ENCODE assay signal across 8 mouse cellular contexts in genomic region chr9:35569571-35570534, GRCm38 (mm10). TPM values are rescaled to one million over a fixed set of nuclear protein-coding genes. Genes with fewer than 3 reads are reported as not detected.
DNase-seq lines count a peak whose midpoint lies in the region; ATAC-seq lines count a peak whose summit lies in the region.

Pate2 (plus strand) TSS chr9:35570284.
Hyls1 (minus strand) TSS chr9:35570398.

- ATAC-seq in inflammation-experienced regulatory T-cells, adult 6 months, result peak; percentile 98
- peak; percentile 97 for ATAC-seq in megakaryocyte-erythroid progenitor cell, adult 5-6 weeks (replicated peaks; ENCODE audit: low FRiP score, low TSS enrichment, poor library complexity, severe bottlenecking)

- DNase-seq in adrenal gland, adult (ENCODE audit: inconsistent age in 2 of 2, low spot score in 1 of 2), result peak; percentile 95 to 98
- DNase-seq in embryo, embryonic 10.5 days (ENCODE audit: low spot score), result peak; percentile 98
- DNase-seq in gastrocnemius, postnatal 14 days, result peak; percentile 91
- DNase-seq in left cerebral cortex, postnatal 10 days (ENCODE audit: extremely low spot score in 1 of 2, low spot score in 2 of 2), result peak; percentile 94 to 95
- peak; percentile 89 for DNase-seq in right cerebral cortex, postnatal 25 days
- DNase-seq in urinary bladder, postnatal 4 days (ENCODE audit: low spot score in 2 of 2), result peak; percentile 87 to 92

- intact Hi-C loops in gastrocnemius, postnatal 14 days (cut with DNase I; ENCODE audit: low total_unique reads), result no loop called here
- intact Hi-C loops in left cerebral cortex, postnatal 10 days (cut with DNase I), result no loop called here

RNA-seq across cellular contexts. Expression of gene Pate2, which starts in this region (rescaled TPM):
- total RNA-seq in gastrocnemius, postnatal 14 days (2021), result under 1 TPM in 1 of 2 experiments, not detected in 1; 0.09 TPM
- polyA plus RNA-seq in inflammation-experienced regulatory T-cells, adult 6 months (2017; shearing (Covaris generic)), result not detected
- total RNA-seq in left cerebral cortex, postnatal 10 days (2021), result under 1 TPM; 0.79 to 0.81 TPM
- total RNA-seq in megakaryocyte-erythroid progenitor cell, adult 5-6 weeks (2014; fragmentation: Nextera tagmentation), result 0.59 and 1.2 TPM in 2 replicates
- not detected in 2 replicates for total RNA-seq in megakaryocyte-erythroid progenitor cell, adult 5-6 weeks (2017)

RNA-seq across cellular contexts. Expression of gene Hyls1, which starts in this region (rescaled TPM):
- 1 to 10 TPM; 1.1 to 1.5 TPM for total RNA-seq in gastrocnemius, postnatal 14 days (2021)
- 10 to 100 TPM in 1 of 3 experiments, 1 to 10 TPM in 2; 4.9 to 16.2 (median 5.7) TPM for polyA plus RNA-seq in inflammation-experienced regulatory T-cells, adult 6 months (2017; shearing (Covaris generic))
- 1 to 10 TPM; 8.5 to 8.6 TPM for total RNA-seq in left cerebral cortex, postnatal 10 days (2021)
- total RNA-seq in megakaryocyte-erythroid progenitor cell, adult 5-6 weeks (2014; fragmentation: Nextera tagmentation), result 11.1 and 12.1 TPM in 2 replicates
- 10.1 and 11.0 TPM in 2 replicates for total RNA-seq in megakaryocyte-erythroid progenitor cell, adult 5-6 weeks (2017)

Comparison
In these comparisons a context has a peak if more than half of its experiments do, and no peak if none do; other contexts are left out.
1. Peak in every context shown above with its lines: DNase-seq and ATAC-seq.